Mouse (Mus musculus): ENCODE results near the gene Tlnrd1.

DNA sequence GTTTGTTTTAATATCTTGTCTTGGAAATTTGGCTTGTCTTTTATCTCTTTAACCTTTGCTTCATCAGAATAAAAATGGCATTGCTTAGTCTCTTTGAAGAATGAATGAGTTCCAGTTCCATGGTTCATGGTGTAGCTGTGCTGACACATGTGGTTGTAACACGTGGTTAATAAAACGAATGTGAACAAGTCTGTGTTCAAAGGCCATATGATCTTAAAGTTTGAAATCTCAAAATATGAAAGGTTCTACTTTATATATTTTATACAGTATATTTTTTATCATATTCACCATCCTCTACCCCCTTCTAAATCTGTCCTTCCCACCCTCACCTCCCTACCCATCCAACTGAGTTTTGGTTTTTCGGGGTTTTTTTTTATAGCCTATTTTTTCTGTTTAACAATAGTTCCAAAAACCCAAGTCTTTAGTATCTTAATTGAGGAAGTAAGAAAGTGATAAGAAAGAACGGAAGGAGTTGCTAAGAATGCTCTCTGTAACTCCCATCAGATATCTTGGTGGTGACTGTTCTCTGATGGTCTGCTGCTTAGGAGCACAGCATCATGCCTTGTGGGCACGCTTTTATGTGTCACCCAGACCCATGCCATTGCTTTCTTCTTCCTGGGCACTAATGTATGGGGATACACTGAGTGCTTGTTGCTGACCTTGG, 12.1 kb upstream of the Tlnrd1 start:
- TF ChIP-seq USF1 (IDR thresholded peaks at IDR 0.05; ENCODE audit: low read depth) (no peak), MYOD1 (IDR thresholded peaks at IDR 0.05; ENCODE audit: control insufficient read depth, insufficient read length, low read depth) (no peak)

Data from C2C12 (cell line).